In genomic region chr8:25463532-25463931, GRCm38 (mm10) we compare ENCODE assay signal across 8 mouse cellular contexts.
A peak's percentile ranks its signal among the peaks of the same experiment; 100 is the strongest.
DNase-seq lines count a peak whose midpoint lies in the region; ATAC-seq and TF ChIP-seq lines count a peak whose summit lies in the region.

No protein-coding gene starts in this region.

- 62% methylated on average over 9 of the region's 9 CpGs for WGBS in limb, embryonic 10.5 days
- WGBS in heart, embryonic 12.5 days: 34% methylated on average over 9 of the region's 9 CpGs

- no peaks in the 10 kb centered on the region for H3K36me3 ChIP-seq in limb, embryonic 10.5 days
- no peaks in the 10 kb centered on the region for H3K36me3 ChIP-seq in heart, embryonic 12.5 days

- no peaks in the 10 kb centered on the region for H3K9me3 ChIP-seq in limb, embryonic 10.5 days (replicated peaks)
- no peaks in the 10 kb centered on the region for H3K9me3 ChIP-seq in heart, embryonic 12.5 days (replicated peaks)

- TF ChIP-seq CTCF in layer of hippocampus, adult 2 months (conservative IDR thresholded peaks at IDR 0.05): no peak

- DNase-seq in adrenal gland, postnatal 14 days: peak; percentile 24
- no peak for DNase-seq in adrenal gland, adult 8-10 months
- DNase-seq in layer of hippocampus, adult 2 months (ENCODE audit: low spot score in 2 of 2): no peak
- no peak for DNase-seq in layer of hippocampus, adult 11-12 months (ENCODE audit: low spot score)
- peak; percentile 13 to 21 for DNase-seq in cerebellum, postnatal 14 days
- no peak for DNase-seq in limb, embryonic 10.5 days (ENCODE audit: low spot score)
- DNase-seq in layer of hippocampus, adult 9-11 months: no peak

- H3K4me3 ChIP-seq in layer of hippocampus, adult 2 months: no peak overlapping the region
- H3K4me3 ChIP-seq in limb, embryonic 10.5 days: no peak overlapping the region
- H3K4me3 ChIP-seq in heart, embryonic 12.5 days: no peak overlapping the region

- no peaks in the 10 kb centered on the region for H3K27me3 ChIP-seq in limb, embryonic 10.5 days (ENCODE audit: low read depth, poor library complexity, severe bottlenecking)
- H3K27me3 ChIP-seq in heart, embryonic 12.5 days (replicated peaks): no peaks in the 10 kb centered on the region; the same call in 1 of the 2 replicates

- ATAC-seq in heart, embryonic 12.5 days (ENCODE audit: insufficient number of reproducible peaks, low FRiP score): no peak

- no peak overlapping the region for H3K4me2 ChIP-seq in heart, embryonic 12.5 days

- H3K9ac ChIP-seq in heart, embryonic 12.5 days: no peak overlapping the region

- peaks cover 38% of the 10 kb centered on the region for H3K4me1 ChIP-seq in limb, embryonic 10.5 days
- H3K4me1 ChIP-seq in heart, embryonic 12.5 days (replicated peaks): peaks cover 19% of the 10 kb centered on the region

- H3K27ac ChIP-seq in layer of hippocampus, adult 2 months: 0 out of 2 replicates have a peak overlapping the region, but pooled peaks have one; percentile 14
- H3K27ac ChIP-seq in limb, embryonic 10.5 days: 0 out of 2 replicates have a peak overlapping the region, but pooled peaks have one; percentile 89
- no peak overlapping the region for H3K27ac ChIP-seq in heart, embryonic 12.5 days (ENCODE audit: poor library complexity, severe bottlenecking)

Comparison
In these comparisons a context has a peak if more than half of its experiments do, and no peak if none do; other contexts are left out.
1. DNase-seq: peak in adrenal gland, postnatal 14 days (single experiment) and cerebellum, postnatal 14 days (2 of 2); none in adrenal gland, adult 8-10 months (single experiment), layer of hippocampus, adult 2 months (0 of 2), layer of hippocampus, adult 11-12 months (single experiment), limb, embryonic 10.5 days (single experiment) and layer of hippocampus, adult 9-11 months (single experiment).